Mouse (Mus musculus) thymus, adult 2 months (tissue): Measurements from ENCODE around the gene Rims3. TPM values are rescaled to one million over a fixed set of nuclear protein-coding genes. Genes with fewer than 3 reads are reported as not detected.

Experiments used
- DNase-seq: peaks from one replicate; pipeline ENCODE4 v3.0.0; 2021
- H3K27ac ChIP-seq: fragments of 200-500 bp; 2 replicates; pipeline ENCODE4 v1.5.1; 2012; ENCODE audit warnings: low read length, control low read depth; ENCODE audit not compliant: control insufficient read depth, insufficient read depth
- H3K27me3 ChIP-seq: fragments of 200-500 bp; 2 replicates; pipeline ENCODE4 v1.6.1; 2012; ENCODE audit warnings: mild to moderate bottlenecking, low read length, moderate library complexity, mixed read lengths; ENCODE audit not compliant: control insufficient read depth, insufficient read depth
- H3K36me3 ChIP-seq: fragments of 200-500 bp; 2 replicates; pipeline ENCODE4 v1.6.1; 2012; ENCODE audit warnings: mild to moderate bottlenecking, low read length, moderate library complexity; ENCODE audit not compliant: control insufficient read depth, insufficient read depth
- H3K4me1 ChIP-seq: fragments of 200-500 bp; replicated peaks from 2 replicates; pipeline ENCODE4 v1.6.1; 2012; ENCODE audit warnings: low read length; ENCODE audit not compliant: control insufficient read depth, insufficient read depth
- H3K4me3 ChIP-seq: fragments of 200-500 bp; 2 replicates; pipeline ENCODE4 v1.5.1; 2012; ENCODE audit warnings: mild to moderate bottlenecking, low read length, control low read depth, moderate library complexity; ENCODE audit not compliant: control insufficient read depth, insufficient read depth
- CTCF ChIP-seq: fragments of 200-500 bp; IDR thresholded peaks from 2 replicates; pipeline ENCODE4 v1.5.1; 2012; ENCODE audit warnings: mild to moderate bottlenecking, control low read depth, low read length, moderate library complexity, borderline replicate concordance; ENCODE audit not compliant: control insufficient read depth, poor library complexity, insufficient read depth; ENCODE audit errors: extremely low read depth
- POLR2A ChIP-seq: fragments of 200-500 bp; IDR thresholded peaks from 2 replicates; pipeline ENCODE4 v1.6.1; 2012; ENCODE audit warnings: mild to moderate bottlenecking, low read length, control low read depth, moderate library complexity; ENCODE audit not compliant: control insufficient read depth, poor library complexity, insufficient read depth; ENCODE audit errors: extremely low read depth
- WGBS: fragments of 180-500 bp; shearing (Covaris S2); methylation state at CpG from one replicate; pipeline ENCODE4 v1.1.7; 2018; 5-methylcytosine and 5-hydroxymethylcytosine counted together
- polyA plus RNA-seq: library from polyadenylated mRNA; depleted of rRNA; stranded (reverse); fragments of >200 nt; gene quantifications from 2 replicates; pipeline ENCODE4 v1.2.3, GENCODE M21; 2012

The Rims3 gene
- polyA plus RNA-seq, 1 experiment: 3.7 TPM

GRCm38 (mm10) chr4:120879386-120879785, 24.8 kb downstream of the Rims3 start:
- WGBS: 82% methylated on average over 4 of the region's 4 CpGs
- Histone ChIP-seq H3K27me3 (no peaks in the 10 kb centered on the region), H3K4me1 (peaks cover 15% of the 10 kb centered on the region), H3K27ac (no peak overlapping the region), H3K36me3 (no peaks in the 10 kb centered on the region), H3K4me3 (no peak overlapping the region)
- no peak for TF ChIP-seq CTCF
- TF ChIP-seq POLR2A: no peak
- no peak for DNase-seq

GRCm38 (mm10) chr4:120880731-120881432, 26.3 kb downstream of the Rims3 start:
- no peak for DNase-seq
- H3K36me3 ChIP-seq: no peaks in the 10 kb centered on the region
- peaks cover 15% of the 10 kb centered on the region for H3K4me1 ChIP-seq
- H3K4me3 ChIP-seq: no peak overlapping the region
- H3K27me3 ChIP-seq: no peaks in the 10 kb centered on the region
- no peak overlapping the region for H3K27ac ChIP-seq
- WGBS: 37% methylated on average over 6 of the region's 6 CpGs
- TF ChIP-seq POLR2A (no peak), CTCF (no peak)

DNA sequence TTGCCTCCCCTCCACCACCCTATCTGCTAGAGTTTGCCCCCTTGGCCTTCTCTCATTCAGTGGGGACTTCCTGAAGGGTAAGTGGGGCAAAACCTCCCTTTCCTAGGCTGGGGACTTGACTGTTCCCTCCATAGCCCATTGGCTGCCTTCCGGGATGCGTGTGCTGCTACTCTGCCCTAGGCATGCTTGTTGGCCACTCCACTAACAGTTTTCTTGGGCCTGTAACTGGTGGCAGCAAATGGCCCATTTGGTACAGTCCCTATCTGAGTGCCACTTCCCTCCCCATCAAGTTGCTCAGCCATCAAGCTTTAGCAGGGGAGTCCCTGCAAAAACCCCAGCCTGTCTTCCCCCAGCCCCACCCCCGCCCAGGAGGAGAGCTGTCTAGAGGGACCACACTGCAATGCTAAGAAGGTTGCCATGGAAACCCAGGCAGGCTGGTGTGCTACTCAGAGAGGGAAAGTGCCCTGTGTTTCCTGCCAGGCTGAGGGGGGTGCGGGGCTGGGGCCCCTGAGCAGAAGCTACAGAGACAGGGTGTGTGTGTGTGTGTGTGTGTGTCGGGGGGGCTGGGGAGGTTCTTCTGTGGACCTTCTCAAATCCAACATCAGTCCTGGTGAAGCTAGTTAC, 27.5 kb downstream of the Rims3 start:
- H3K4me1 ChIP-seq: peaks cover 15% of the 10 kb centered on the region
- no peak overlapping the region for H3K4me3 ChIP-seq
- no peaks in the 10 kb centered on the region for H3K27me3 ChIP-seq
- no peaks in the 10 kb centered on the region for H3K36me3 ChIP-seq
- no peak overlapping the region; the same call in 1 of the 2 replicates for H3K27ac ChIP-seq
- WGBS: 41% methylated on average over 5 of the region's 5 CpGs
- TF ChIP-seq CTCF (no peak), POLR2A (no peak)
- peak; percentile 46 for DNase-seq

- WGBS: 67% methylated on average over 13 of the region's 13 CpGs
- Histone ChIP-seq H3K4me1 (peaks cover 12% of the 10 kb centered on the region), H3K27ac (no peak overlapping the region), H3K36me3 (no peaks in the 10 kb centered on the region), H3K4me3 (no peak overlapping the region), H3K27me3 (no peaks in the 10 kb centered on the region)
- no peak for DNase-seq
- TF ChIP-seq POLR2A: no peak
- no peak for TF ChIP-seq CTCF
These were observed 30.8 kb downstream of the Rims3 start for GRCm38 (mm10) chr4:120885208-120886120.

DNA sequence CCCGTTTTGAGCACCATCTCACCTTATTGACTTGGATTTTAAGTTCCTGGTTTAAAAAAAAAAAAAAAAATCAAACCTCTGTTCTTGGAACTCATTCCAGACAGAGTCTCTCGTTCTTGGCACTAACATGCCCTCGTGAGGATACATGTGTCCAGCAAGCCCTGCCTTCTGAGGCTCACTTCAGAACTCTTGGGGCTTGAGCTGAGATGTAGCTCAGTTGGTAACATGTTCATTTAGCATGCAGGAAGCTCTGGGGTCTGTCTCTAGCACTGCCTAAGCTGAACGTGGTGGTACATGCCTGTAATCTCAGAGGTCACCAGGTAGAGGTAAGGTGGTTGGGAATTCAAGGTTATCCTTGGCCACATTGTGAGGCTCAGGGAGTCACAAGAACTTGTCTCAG, 31.5 kb downstream of the Rims3 start:
- no peak for DNase-seq
- Histone ChIP-seq H3K4me1 (peaks cover 8% of the 10 kb centered on the region), H3K36me3 (no peaks in the 10 kb centered on the region), H3K27me3 (no peaks in the 10 kb centered on the region), H3K27ac (no peak overlapping the region), H3K4me3 (no peak overlapping the region)
- no peak for TF ChIP-seq POLR2A
- TF ChIP-seq CTCF: no peak
- WGBS: 58% methylated on average over 4 of the region's 4 CpGs

DNA sequence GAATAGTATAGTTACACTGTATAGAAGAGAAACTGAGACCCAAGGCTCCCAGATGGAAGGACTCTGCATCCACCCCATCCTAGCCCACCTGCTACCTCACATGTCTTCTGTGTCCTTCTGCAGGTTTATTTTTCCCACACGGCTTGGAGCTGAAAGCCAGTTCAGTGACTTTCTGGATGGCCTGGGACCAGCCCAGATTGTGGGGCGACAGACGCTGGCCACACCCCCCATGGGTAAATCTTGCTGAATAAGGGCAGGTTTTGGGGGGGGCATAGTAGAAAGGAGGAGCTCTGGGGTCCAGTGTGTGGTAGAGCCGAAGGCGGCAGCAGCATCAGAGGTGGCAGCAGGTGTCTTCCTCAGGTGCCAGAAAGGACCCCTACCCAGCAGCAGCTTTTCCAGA, 32.2 kb downstream of the Rims3 start:
- H3K27me3 ChIP-seq: no peaks in the 10 kb centered on the region
- H3K4me1 ChIP-seq: peaks cover 4% of the 10 kb centered on the region
- WGBS: 87% methylated on average over 5 of the region's 5 CpGs

More for the DNA sequence above, 32.2 kb downstream of the Rims3 start:
- Histone ChIP-seq H3K36me3 (no peaks in the 10 kb centered on the region), H3K27ac (no peak overlapping the region), H3K4me3 (no peak overlapping the region)
- no peak for TF ChIP-seq CTCF
- TF ChIP-seq POLR2A: no peak
- no peak for DNase-seq
